Mouse (Mus musculus) adrenal gland, postnatal 4 days (tissue): ENCODE data around the gene Gp2. TPM values are rescaled to one million over a fixed set of nuclear protein-coding genes. Genes with fewer than 3 reads are reported as not detected.

ENCODE experiments used
- DNase-seq, 2 experiments: peaks; one replicate each; pipeline ENCODE4 v3.0.0; 2021 to 2022; ENCODE audit warnings: low spot score in 2 of 2, mixed read lengths in 2 of 2
- long read RNA-seq, 2 experiments: library from polyadenylated mRNA; stranded (forward); transcript quantifications; one replicate each; pipeline ENCODE4 v2.0.0; 2021
- total RNA-seq, 2 experiments: library from RNA; stranded (reverse); gene quantifications; 2 replicates each; pipeline ENCODE4 v1.2.3; 2021

Gene Gp2
- total RNA-seq = 10 to 100 TPM in 1 of 2 experiments, not detected in 1; 31.7 TPM
- long read RNA-seq, experiment 1 = 0 reads
- long read RNA-seq, experiment 2, partial matches to known transcripts = 0 of 4 reads
- long read RNA-seq, experiment 2, other reads (novel, unspliced or antisense) = 0 of 4 reads

DNA sequence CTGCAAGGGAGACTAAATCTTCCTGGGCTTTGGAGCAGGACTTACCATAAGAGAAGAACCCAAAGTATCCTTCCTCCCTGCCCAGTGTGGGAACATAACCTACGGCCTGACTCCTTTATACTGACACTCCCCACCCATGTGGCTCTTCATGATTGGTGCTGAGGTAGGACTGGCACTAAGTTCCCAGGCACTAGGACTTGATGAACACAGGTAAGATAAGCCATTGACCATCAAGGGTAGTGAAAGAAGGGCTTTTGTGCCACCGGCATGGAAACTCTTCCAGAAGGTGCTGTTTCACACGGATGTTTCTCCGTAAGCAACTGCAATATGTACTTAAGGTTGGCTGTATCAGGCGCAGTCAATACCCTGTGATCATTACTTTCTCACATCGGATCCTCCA, at the start of gene Gp2:
Gene Gp2, minus strand, starts transcription at position 101 of the 400 bp plus-strand sequence.
- DNase-seq = no peak

DNA sequence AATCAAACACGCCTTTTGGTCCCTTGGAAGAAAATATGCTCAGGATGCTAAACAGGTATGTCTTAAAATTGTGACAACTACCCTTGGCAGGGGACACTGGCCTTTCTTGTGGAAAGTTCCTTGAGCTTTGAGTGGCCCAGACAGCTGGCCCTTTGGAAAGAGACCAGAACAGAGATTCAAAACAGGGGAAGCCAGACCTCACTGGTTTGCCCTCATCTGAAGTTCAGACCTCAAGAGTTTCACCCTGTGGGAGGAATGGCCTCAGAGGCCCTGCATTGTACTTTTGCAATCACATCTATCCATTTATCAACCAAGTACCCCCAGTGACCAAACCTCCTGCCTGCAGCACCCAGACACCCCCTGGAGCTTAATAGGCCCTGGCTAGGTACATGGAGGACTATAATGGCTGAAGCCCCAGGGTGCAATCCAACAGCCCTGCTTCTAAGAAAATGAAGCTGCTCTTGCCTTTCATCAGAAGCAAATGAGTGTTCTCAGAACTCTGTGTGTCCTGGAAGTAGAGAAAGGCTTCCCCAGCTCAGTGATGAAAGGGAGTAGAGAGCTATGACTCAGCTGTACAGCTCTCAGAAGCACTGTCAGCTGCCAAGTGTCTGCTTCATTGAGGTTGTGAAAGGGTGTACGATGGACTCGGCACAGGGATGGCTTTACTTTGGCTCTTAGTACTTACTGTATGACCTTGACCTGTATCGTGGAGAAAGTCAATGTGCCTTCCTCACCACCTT, 31.1 kb upstream of the Gp2 start:
- DNase-seq = no peak

DNA sequence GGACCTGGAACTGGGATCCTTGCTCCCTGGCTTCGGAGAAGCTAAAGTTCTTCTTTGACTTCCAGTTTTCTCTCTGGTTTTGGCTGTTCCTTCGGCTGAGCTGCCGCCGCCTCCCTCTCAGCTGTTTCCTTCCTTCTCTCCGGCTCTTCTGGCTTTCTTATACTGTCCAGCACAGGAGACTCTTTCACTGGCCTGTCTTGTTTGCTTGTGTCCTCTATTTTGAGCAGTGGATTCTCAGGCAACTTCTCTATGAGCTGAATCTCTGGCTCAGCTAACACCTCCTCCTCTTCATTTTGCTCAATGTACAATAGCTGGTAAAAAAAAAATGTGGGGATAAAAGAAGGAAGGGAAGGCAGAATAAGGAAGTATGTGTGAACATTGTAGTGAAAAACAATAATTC, 27.6 kb upstream of the Gp2 start:
- DNase-seq = no peak

DNA sequence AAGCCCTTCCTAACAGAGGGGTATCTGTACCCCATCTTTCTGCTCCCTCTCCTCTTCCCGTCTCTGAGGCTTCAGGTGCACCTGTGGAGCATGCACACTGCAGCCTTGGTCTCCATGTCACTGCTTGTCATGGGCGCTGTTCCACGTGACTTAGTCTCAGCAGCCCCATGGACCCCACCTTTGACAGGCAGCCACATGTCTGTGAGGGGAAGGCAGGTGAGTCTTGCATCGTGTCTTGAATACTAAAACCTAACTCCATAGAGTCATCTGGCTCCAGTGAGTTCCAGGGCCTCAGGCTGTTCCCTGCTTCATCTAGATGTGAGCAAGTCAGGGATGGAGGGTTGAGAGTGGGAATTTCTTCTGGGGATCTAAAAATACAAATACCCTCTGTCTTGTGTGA, 25.1 kb upstream of the Gp2 start:
- no peak for DNase-seq

DNA sequence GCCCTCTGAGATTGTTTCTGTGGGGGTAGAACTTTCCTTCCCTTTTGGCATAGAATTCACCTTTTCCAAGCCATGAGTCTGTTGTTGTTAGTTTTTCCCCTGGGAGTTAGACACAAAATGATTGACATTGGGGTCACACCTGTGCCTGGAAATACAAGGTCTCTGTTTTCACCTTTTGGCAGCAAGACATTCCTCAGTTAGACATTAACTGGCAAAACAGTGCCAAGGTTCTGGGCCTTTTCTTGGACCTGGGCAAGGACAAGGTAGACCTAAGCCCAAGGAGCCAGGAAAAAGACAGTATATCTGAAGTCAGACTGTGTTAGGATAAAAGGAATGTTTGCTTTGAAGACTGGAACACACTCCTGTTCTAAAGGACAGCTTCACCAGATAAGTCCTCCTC, 20.2 kb upstream of the Gp2 start, which contains the start of gene Umod:
Gene Umod, minus strand, starts transcription at position 27 of the 400 bp plus-strand sequence.
- DNase-seq = no peak

DNA sequence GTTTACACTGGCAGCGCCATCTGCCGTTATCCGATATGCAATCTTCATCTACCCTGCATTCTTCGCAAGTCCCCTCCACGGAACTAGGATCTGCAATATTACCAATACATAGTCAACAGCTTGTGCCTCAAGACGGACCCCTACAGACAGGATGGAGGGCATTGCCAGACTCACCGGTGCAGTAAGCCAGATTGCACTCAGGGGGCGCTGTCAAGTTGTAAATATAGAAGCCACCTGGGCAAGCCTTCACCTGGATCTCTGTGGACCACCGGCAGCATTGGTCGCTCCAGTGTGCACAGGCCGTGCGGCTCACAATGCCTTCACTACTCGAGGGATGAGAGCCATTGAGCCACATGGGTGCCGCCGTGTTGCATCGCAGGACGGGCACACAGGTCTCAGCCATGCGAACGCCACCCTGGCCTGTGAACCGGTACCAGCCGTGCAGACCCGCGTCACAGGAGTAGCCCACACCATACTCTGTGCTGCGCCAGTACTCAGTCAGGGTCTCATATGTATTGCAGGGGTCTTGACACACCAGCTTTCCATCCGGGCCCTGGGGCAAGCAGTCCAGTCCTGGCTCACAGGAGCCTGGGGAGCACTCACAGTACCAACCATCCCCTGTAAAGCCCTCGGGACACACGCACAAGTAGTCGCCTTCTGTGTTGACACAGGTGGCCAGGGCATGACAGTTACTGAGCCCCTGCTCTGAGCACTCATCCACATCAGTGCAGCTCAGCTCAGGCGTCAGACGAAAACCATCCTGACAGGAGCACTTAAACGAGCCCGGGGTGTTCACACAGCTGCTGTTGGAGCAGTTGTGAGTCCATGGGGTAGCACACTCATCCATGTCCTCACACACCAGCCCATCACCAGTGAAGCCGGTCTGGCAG, 17.7 kb upstream of the Gp2 start:
- DNase-seq = no peak

DNA sequence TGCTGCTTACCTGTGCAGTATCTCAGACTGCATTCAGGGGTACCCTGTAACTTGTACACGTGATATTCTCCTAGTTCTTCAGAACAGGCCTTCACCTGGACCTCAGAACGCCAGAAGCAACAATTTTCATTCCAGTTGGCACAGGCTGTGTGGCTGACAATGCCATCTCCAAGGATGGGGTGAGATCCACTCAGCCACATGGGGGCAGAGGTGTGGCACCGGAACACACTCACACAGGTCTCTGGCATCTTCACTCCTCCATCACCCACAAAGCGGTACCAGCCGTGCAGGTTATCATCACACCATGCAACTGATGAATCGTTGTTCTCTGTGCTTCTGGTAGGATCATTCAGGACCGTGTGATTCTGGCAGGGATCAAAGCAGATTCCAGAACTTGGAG, 4.9 kb downstream of the Gp2 start:
- no peak for DNase-seq

DNA sequence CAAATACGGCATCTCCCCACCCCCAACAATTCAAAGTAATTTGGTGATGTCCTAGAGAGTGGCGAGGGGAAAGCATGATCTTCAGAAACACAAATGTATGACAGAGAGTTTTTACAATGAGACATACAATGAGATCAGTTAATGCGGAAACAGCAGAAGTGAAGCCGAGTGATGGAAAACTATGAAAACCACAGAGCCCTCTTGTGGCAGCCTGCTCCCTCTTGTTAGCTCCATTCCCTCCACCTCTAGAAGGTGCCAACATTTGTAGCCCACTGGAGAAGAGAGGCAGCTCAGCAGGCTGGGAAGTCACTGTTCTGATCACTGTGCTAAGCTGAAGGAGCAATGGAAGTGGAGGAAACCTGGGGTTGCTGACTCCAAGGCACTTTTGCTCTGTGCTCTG, 15.2 kb downstream of the Gp2 start:
- DNase-seq = no peak

DNA sequence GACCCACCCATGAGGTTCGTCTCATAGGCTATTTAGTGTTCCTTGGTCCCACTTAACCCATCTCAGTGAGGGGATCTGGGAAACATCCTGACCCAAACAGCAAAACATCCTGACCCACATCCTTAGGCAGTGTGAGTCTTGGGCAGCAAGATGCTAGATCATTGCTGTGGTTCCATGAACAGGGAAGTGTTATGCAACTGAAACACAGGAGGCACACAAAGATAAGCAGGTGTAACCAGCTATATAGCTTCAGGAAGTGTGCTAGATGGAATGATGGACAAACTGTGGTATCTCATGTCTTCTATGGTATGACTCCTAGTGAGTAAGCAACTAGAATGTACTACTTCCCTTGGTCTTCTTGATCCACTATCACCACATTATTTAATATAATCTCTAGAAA, 17.1 kb downstream of the Gp2 start:
- DNase-seq = no peak

DNA sequence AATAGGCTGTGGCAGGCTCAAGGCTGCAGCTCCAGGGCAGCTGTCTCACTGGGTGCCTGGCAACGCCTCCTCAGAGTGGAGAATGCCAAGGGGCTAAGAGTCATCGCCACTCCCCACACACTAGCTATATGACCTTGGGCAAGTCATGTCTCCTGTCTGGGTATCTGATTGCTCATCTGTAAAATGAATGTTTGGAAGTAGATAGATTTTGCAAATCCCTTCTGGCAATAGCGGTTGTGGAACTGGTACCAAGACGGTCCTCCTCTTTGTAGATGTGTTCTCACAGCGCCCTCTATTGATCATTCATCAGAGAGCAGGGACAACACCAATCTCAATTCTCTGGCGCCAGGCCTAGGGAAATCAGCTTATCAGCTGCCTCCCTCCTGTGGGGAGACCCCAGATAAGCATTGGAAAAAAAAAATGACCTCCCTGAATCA, 31.9 kb downstream of the Gp2 start:
- DNase-seq = peak in 1 of 2 experiments; percentile 6

DNA sequence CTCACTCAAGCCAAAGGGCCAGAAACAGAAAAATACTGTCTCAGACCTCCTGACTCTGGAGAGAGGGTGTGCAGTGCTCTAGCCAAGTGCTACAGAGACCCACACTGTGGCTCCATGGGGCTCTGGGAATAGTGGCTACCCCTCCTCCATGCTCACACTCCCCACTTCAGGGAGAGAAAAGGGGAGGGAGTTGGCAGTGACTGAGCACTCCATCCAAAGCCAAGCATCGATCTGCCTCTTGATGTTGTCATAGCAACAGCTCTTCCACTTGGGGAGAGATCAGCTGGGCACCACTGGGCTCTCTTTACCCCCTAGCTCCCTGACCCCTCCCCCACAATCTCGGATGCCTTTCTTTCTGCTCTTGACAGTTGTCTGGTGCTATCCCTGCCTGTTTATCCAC, 38.4 kb downstream of the Gp2 start:
- DNase-seq = no peak

DNA sequence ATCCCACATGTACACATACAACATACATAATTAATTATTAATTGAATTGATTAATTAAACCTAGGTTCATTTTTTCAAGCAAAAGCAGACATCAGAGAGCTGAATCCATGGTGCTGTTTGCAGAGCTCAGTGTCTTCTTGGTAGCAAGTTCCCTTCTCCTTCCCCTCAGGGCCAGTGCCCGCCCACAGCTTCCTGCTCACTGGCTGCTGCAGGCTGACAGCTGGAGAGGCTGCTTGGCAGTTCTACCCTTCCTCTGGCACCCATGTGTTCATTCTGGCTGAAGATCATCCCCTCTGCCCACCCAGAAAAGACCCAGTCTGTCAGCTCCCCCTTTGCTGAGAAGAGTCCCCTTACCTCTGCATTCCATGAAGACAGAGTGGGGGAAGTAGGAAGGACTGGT, 40.6 kb downstream of the Gp2 start:
- no peak for DNase-seq

DNA sequence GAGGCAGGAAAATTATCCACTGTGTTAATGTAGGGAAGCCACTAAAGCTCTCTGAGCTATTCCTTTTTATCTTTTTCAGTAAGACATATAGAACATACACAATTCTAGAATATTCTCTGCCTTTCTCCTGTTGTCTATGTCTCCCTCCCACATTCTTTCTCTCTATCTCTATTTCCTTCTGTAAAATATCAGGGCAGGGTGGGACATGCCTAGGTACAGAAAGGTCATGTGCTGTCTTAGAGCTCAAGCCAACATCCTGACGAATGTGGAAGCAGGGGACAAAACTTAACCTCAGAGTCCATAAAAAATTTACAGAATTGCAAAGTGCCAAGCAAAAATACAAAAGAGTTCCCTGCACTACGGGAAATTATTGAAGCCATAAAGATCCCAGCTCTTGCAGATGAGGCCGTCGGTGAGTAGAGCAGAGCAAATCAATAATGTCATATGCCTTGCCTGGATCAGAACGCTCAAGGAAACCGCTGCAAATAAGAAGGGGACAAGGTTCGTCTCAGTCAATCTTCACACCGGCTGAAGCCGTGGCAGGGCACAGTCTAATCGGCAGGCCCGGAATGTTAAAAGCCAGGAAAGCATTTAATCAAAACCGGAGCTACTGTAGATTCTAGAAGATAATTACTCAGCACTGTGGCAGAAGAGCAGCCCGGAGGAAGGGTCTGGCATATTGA, 64.9 kb downstream of the Gp2 start:
- no peak for DNase-seq

Other genes starting within 250 kb of the Gp2 start
- gene Umod, start 20.0 kb upstream of the Gp2 start, total RNA-seq = 10 to 100 TPM in 1 of 2 experiments, under 1 TPM in 1; 0.51 to 16.2 TPM
- gene Acsm5, start 60.2 kb upstream of the Gp2 start, total RNA-seq = 1 to 10 TPM; 3.8 to 5.0 TPM
- gene Pdilt, start 64.2 kb upstream of the Gp2 start, total RNA-seq = under 1 TPM in 1 of 2 experiments, not detected in 1; 0.22 TPM
- gene Acsm2, start 95.1 kb upstream of the Gp2 start, total RNA-seq = 10 to 100 TPM in 1 of 2 experiments, under 1 TPM in 1; 0.87 to 15.2 TPM
- gene Acsm1, start 147.7 kb upstream of the Gp2 start, total RNA-seq = 1 to 10 TPM; 3.5 to 9.0 TPM
- not detected for gene Acsm4, start 230.7 kb upstream of the Gp2 start, total RNA-seq